Mouse (Mus musculus) urinary bladder, postnatal 25 days (tissue): ENCODE data around the gene Mup9.
"Not testable (repeated sequence)": the region's sequence is repeated elsewhere in the genome, so short reads cannot be mapped to it uniquely, and the experiment has no call there.

Source experiments
- DNase-seq: peaks from one replicate; pipeline ENCODE4 v3.0.0; 2022; ENCODE audit warnings: low spot score

Gene Mup9

DNA sequence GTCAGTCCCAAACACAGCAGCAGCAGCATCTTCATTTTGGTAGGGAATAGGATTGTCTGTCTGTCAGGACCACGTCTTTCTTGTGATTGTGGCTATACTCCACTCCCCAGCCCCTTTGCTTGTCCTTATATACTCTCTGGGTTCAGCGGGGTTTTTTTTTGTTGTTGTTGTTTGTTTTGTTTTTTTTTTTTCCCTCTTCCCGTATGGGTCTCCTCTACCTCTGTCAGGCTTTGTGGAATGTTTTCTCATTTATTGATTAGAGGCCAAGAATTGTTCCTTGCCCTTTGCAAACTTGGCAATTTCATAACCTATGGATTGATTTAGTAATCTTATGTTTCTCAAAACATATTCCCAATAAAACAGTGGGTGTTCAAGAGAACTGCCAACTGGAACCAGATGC, at the start of gene Mup9:
Gene Mup9 (minus strand): TSS at position 101 of the 400 bp plus-strand sequence.
- DNase-seq, result not testable (repeated sequence)
